Mouse (Mus musculus) heart, embryonic 13.5 days (tissue): Measurements from ENCODE around the gene Ccdc148. TPM values are rescaled to one million over a fixed set of nuclear protein-coding genes. Genes with fewer than 3 reads are reported as not detected.

Source experiments
- ATAC-seq: fragments of 200-750 bp; cut with Nextera tagmentation; 2 replicates; pipeline ENCODE4 v1.8.0; 2017; ENCODE audit warnings: moderate TSS enrichment; ENCODE audit not compliant: insufficient number of reproducible peaks, low FRiP score, low TSS enrichment; ENCODE audit errors: extremely low read depth
- H3K27ac ChIP-seq: fragments of 300-500 bp; sonication (generic); replicated peaks from 2 replicates; pipeline ENCODE4 v1.5.1; 2015; ENCODE audit warnings: moderate library complexity, mild to moderate bottlenecking, inconsistent platforms
- H3K27me3 ChIP-seq: fragments of 300-500 bp; sonication (generic); replicated peaks from 2 replicates; pipeline ENCODE4 v1.6.1; 2015; ENCODE audit warnings: mild to moderate bottlenecking, inconsistent platforms
- H3K36me3 ChIP-seq: fragments of 300-500 bp; sonication (generic); 2 replicates; pipeline ENCODE4 v1.6.1; 2015; ENCODE audit warnings: mild to moderate bottlenecking, inconsistent platforms
- H3K4me1 ChIP-seq: fragments of 300-500 bp; sonication (generic); 2 replicates; pipeline ENCODE4 v1.6.1; 2015; ENCODE audit warnings: inconsistent platforms
- H3K4me2 ChIP-seq: fragments of 300-500 bp; sonication (generic); 2 replicates; pipeline ENCODE4 v1.6.1; 2015; ENCODE audit warnings: inconsistent platforms, mild to moderate bottlenecking, moderate library complexity
- H3K4me3 ChIP-seq: fragments of 300-500 bp; sonication (generic); 2 replicates; pipeline ENCODE4 v1.5.1; 2015; ENCODE audit warnings: moderate library complexity, mild to moderate bottlenecking, inconsistent platforms
- H3K9ac ChIP-seq: fragments of 300-500 bp; sonication (generic); 2 replicates; pipeline ENCODE4 v1.6.1; 2015; ENCODE audit warnings: inconsistent platforms, mild to moderate bottlenecking, moderate library complexity
- H3K9me3 ChIP-seq: fragments of 300-500 bp; sonication (generic); 2 replicates; pipeline ENCODE4 v1.6.1; 2016; ENCODE audit warnings: inconsistent platforms
- WGBS: fragments of 180-500 bp; shearing (Covaris S2); methylation state at CpG from one replicate; pipeline ENCODE4 v1.1.7; 2015; ENCODE audit warnings: mixed read lengths; 5-methylcytosine and 5-hydroxymethylcytosine counted together
- polyA plus RNA-seq: library from polyadenylated mRNA; unstranded; fragments of >200 nt; fragmentation: Nextera tagmentation; extraction: Ambion mirVana; gene quantifications from 2 replicates; pipeline ENCODE4 v1.2.1, GENCODE M21; 2015

Gene Ccdc148
- polyA plus RNA-seq, 1 experiment from 2014 or later, result 0.88 TPM

- H3K4me2 ChIP-seq, result no peak overlapping the region
- H3K9ac ChIP-seq, result no peak overlapping the region
- no peaks in the 10 kb centered on the region for H3K9me3 ChIP-seq
- H3K4me3 ChIP-seq, result no peak overlapping the region
- no peaks in the 10 kb centered on the region for H3K4me1 ChIP-seq
- ATAC-seq, result no peak
- H3K27me3 ChIP-seq, result no peaks in the 10 kb centered on the region
- WGBS, result 74% methylated on average over 3 of the region's 3 CpGs
- H3K36me3 ChIP-seq, result no peaks in the 10 kb centered on the region
- no peak overlapping the region for H3K27ac ChIP-seq
Measured at GRCm38 (mm10) chr2:58778986-58779495, 381.4 kb downstream of the Ccdc148 start.

- no peak overlapping the region for H3K4me3 ChIP-seq
- 82% methylated on average over 9 of the region's 9 CpGs for WGBS
- no peak overlapping the region for H3K4me2 ChIP-seq
- no peak overlapping the region for H3K9ac ChIP-seq
- no peaks in the 10 kb centered on the region for H3K27me3 ChIP-seq
- no peaks in the 10 kb centered on the region for H3K9me3 ChIP-seq
- H3K27ac ChIP-seq, result no peak overlapping the region
- no peaks in the 10 kb centered on the region for H3K4me1 ChIP-seq
- ATAC-seq, result no peak
- H3K36me3 ChIP-seq, result no peaks in the 10 kb centered on the region
Measured at GRCm38 (mm10) chr2:58773833-58774232, 386.6 kb downstream of the Ccdc148 start.

Other genes with a start within 250 kb of the Ccdc148 start
- gene Pkp4, start 167 bp upstream of the Ccdc148 start, polyA plus RNA-seq, result 32.4 and 37.6 TPM in 2 replicates